Mouse (Mus musculus) B cell, adult 2 months (primary cell): ENCODE measurements around the gene Mpg.

Source experiments
- DNase-seq, 2 experiments: peaks; one replicate each; pipeline ENCODE4 v3.0.0; 2022

Gene Mpg

DNA sequence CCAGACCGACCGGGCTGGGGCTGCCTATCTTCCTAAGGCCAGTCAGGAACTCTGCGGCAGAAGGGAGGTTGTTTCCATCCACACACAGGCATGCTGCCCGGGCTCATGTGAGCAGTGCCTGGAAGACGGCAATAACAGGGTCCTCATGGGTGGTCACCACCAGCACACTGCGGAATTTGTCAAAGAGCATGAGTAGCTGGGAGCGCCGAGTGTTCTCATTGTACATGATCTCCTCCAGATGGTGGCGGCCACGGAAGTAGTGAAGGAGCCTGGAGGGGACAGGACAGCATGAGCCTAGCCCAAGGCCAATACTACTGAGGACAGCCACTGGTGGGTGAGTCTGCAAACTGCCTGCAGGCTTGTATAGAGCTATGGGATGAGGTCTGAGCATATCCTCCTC is 6.5 kb downstream of the Mpg start:
- no peak for DNase-seq

DNA sequence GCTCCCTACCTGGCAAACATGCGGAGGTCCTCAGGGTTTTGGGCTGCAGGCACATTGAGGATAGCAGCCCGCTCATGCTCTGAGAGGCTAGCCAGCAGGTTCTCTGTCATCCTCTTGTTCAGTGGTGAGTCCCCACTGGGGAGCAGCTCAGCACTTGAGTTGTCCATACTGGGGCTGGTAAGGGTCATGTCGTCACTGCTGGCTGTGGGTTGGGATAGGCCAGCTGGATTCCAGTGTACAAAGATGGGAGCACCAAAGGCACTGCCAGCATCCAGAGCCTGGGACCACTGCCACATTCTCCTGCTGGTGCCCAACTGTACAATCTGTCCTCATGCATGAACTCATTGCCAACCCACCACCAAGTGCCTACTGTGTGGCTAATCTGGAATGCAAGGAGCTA is 7.6 kb downstream of the Mpg start:
- DNase-seq: no peak

DNA sequence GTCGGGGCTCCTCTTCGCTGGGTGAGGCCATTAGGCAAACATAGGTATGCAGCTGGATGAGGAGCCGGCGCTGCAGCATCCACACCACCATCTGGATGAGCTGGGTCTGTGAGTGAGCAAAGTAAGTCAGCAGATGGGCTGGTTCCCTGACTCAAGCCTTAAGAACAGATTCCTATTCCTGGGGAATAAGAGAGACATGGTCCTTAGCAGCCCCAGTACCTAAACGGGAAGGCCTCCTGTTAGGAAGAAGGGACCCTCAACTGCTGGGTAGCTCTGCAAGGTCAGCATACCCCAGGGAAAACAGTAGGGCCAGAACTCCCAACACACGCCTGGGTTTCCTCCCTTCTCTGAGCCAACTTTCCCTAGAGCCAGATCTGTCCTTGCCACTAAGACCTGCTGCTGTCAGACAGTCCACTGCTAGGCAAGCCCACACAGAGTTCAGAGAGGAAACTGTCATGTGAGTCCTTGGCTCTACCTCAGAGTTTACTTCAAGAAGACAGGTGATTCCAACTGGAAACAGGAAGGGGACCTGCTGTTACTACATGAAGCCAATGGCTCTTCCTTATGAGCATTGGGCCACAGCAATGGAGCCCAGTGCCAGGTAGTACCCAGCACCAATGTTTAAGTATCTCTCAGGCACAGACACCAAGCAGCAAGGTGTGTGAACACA is 8.6 kb downstream of the Mpg start:
- DNase-seq: no peak

DNA sequence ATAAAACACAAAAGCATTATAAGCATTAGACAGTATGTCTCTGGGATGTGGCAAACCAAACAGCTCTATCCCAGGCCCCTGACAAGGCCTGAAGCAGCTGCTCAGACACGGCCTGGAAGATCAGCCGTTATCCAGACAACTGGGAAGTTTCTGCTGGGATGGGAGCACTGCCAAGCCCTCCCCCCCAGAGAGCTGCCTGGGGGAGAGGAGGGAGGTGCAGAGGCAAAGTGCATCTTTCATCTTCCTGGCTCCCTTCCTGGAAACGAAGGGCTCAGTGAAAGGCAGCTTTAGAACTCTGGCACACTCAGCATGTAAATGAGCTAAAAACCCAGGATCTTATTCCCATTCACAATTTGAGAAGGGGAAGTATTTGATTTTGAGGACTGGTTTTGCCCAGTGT is 9.3 kb downstream of the Mpg start:
- no peak for DNase-seq

DNA sequence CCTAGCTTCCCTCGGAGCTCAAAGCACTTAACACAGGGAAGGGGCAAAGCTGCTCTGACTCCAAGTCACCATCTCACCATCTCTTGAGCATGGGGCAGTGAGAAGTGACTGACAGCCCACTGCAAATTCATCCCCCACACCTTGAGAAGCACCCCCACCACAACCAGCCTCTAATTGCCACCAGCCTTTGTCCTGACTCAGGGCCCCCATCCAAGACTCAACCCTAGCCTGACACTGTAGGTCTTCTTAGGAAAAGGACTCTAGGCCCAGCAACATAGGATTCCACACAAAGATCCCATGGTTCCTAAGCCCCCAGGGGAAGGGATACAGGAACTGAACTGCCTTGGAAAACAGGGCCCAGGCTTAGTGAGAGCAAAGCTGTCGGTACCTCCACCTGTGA is 9.8 kb downstream of the Mpg start:
- no peak for DNase-seq

DNA sequence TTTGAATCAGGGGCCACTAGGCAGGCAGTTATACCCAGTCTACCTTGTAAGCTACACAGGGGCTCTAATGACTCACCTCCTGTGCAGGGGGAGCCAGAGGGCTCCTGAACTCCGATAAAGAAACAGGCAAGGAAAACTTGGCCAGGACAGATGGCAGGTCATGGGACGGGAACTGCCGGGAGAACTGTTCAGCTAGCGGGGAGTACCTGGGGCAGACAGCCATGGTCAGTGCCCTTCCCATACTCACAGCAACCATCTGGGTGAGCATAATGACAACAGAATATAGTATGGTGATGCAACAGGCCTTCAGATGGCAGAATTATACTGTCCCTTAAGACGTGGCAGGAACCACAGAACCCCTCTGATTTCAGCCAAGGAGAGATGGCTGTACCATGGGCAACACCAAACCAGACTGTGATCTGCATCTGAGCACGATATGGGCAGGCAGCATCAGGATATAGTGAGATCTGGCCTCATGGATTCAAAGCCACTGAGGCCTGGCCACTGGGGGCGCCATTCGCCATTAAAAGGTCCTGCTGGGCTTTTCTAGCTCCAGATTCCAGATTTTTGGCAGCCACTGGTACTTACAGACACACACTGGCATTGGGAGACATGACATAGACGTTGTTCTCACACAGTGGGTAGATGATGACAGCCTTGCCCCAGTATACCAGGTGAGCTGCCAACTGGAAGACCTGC is 10.6 kb downstream of the Mpg start:
- peak; percentile 58 to 67 for DNase-seq

DNA sequence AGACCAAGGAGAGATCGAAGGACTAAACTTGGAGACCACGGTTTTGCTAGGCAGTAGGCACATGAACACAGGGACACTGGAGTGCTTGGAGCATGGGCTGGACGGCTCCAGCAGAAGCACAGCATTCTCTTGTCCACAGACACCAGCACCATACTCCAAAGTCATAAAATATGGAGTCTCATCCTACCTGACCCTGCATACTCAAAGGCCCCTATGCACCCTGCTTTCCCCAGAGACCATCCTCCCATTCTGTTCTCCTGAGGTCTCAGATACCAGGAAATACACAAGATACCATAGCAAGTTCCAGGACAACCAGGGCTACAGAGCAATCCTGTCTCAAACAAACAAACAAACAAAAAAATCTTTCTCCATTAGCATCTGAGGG is 11.1 kb downstream of the Mpg start:
- no peak for DNase-seq

DNA sequence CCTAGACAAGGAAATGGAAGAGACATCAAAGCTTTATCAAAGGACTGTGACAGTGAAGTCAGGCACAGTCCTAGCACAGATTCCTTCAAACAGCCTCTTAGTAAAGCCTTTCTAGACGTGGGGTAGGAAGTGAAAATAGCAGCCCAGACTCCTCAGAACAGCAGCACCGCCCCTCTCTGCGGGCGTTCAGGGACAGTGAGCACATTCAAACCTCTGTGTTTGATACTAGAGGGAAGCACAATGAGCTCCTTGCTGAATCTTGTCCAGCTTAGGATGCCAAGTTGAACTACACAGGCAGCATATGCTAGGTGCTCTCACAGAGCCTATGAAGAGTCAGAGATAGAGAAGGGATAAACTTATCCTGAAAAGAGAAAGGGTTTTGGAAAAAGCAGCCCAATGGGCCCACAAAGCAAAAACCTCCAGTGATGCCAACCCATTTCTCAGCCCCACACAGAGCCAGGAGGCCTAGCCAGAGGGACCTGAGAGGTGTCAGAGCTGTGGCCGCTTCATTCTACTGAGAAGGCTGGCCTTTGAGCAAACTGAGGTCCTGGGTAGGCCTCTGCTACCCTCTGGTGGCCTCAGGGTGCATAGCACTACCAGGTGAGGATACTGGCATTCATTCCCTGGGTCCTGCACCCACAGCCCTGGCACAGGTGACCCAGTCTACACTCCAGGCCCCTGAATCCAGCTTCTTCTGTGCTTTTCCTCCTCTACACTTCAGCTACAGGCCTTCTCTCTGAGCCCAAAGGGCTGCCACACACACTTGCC is 12.0 kb downstream of the Mpg start:
- peak; percentile 87 to 89 for DNase-seq

DNA sequence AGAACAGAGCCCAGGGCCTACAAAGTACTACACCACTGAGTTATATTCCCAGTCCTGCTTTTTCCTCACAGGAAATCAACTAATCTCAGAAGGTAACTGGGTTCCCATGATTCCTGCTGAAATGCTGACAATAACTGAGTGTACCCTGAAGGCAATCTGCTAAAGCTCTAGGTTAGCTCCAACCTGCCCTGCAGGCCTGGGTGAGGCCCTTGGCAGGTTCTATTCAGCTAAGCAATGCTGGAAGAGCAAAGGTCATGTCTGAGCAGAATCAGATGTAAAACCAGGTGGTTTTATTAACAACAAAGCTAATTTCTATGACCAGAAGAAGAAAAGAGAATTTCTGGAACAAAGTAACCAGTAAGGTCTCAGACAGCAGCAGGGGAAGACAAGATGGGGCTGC is 15.1 kb downstream of the Mpg start:
- no peak for DNase-seq

DNA sequence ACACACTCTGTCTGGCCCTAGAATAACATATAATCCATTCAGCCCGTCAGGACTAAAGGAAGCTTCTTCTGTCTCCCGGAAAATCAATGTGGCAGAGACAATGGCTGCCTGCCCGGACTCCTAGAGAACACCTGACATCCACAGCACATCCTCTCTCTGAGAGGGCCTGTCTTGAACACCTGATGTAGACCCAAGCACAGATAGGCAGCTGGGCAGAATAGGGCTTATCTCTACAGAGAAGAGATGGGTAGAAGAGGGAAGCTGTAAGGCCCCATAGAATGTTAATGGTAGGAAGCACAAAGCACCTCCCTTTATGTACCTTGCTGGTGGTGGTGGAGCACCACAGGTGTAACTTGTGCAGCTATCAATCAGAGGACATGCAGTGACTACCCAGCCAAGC is 15.9 kb downstream of the Mpg start:
- no peak for DNase-seq

DNA sequence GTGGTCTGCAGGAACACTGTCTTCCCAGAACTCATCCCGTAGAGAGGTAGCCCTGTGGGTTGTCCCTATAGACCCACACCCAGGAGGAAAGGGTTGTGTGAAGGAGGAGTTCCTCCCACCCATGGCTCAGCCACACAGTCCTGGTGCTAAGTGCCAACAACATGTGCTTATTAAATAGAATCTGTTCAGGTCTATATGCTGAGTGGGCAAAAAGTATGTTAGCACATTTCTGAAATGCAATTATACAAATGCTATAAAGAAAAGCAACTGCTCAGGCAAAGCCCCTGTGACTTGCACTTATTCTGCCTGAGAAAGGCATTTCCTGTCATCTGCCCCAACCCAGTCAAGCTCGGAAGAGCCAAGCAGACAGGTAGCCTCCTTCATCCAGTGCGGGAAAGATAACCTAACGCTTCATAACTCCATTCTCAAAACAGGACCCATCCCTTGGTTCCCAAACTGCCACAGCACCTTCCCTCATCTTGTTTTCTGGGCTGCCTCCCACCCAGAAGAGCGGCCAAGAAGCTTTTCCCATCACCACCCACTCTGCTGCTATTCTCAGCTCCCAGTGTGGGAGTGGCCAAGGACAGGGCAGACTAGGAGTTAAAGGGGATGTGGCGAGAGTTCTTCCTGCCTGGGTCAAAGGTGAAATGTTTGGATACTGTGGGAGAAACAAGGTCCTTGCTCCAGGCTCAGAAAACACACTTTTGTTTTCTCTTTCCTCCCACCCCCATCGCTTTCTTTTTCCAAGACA is 17.1 kb downstream of the Mpg start:
- DNase-seq: no peak

DNA sequence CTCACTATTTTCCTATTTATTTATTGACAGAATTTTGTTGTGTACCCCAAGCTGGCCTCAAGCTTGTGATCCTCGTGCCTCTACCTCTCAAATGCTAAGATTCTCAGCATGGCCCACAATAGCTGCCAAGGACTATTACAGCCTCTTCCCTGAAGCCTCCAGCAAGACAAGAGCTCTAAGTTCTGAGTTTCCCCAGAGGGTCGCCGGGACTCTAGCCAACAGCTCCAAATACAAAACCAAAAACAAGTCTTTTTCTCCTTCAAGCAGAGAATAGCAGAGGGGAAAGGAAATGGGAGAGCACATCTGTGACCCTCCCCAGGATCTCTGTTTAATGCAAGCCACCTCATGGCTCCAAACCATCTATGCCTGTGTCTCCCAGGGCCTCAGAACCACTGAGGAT is 17.8 kb downstream of the Mpg start:
- DNase-seq: no peak

DNA sequence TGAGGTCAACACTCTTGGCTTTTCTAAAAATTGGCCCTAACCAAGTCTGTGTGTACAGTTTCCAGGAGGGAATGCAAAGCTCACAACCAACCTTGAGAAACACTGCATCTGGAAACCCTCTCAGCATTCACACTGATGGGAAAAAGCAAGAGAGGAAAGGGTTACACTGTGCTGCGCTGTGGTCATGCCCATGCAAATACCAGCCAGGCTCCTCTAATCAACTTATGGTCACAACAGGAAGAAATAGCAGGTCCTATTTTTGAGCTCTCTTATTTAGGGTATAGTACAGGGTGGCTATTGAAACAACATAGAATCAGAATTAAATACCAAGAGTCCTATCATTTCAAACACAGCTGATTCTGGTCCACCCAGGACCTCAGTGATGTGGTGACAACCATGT is 18.3 kb downstream of the Mpg start:
- no peak for DNase-seq

DNA sequence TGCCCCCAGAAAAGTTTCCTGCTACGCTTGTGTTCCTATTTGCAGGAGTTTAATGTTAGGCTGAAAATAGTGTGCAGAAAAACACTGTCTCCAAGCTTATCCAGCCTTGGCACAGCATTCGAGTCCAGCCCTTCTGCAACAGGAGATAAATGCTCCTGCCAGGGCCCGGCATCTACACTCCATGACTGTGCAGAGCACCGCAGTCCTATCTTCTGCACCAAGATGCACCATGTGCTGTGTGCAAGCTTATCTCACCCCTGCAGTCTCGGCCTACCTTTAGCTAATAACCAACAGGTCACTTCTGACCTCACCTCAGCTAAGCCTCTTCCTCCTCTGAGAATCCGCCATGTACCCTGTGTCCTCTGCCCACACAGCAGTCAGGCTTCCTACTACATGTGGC is 19.3 kb downstream of the Mpg start:
- no peak for DNase-seq

DNA sequence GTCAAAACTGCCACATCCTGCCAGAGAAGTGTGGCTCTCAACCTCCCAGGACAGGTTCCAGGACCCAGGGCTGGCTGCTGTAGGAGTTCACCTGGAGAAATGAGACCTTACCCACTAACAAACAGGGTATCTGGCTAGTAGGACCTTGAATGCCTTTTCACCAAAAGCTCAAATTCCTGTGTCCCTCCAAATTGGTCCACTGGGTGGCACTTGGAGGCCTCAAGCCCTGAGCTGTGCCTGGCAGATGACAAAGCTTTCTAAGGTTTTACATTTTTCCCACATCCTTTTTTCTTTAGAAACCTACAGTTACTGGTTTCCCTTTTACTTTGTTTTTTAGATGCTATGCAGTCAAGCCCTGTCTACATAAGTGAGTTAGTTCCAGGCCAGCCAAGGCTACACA is 20.8 kb downstream of the Mpg start:
- DNase-seq: no peak

DNA sequence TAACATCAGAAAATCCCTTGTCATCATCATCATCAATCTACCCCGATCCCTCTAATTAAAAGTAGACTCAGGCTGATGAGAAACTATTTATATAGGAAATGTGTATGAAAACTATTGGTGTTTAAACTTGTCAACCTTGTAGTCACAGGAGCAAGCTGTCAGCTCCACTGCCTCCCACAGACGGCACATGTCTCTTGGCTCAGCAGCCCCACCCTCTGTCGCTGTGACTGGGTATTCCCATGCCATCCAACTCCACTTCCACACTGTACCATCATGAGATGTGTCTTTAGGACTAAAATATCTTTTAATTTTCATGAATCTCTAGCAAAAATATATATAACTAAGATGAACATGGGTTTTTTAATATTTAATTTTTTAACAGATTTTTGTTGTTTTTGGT is 22.0 kb downstream of the Mpg start:
- no peak for DNase-seq

DNA sequence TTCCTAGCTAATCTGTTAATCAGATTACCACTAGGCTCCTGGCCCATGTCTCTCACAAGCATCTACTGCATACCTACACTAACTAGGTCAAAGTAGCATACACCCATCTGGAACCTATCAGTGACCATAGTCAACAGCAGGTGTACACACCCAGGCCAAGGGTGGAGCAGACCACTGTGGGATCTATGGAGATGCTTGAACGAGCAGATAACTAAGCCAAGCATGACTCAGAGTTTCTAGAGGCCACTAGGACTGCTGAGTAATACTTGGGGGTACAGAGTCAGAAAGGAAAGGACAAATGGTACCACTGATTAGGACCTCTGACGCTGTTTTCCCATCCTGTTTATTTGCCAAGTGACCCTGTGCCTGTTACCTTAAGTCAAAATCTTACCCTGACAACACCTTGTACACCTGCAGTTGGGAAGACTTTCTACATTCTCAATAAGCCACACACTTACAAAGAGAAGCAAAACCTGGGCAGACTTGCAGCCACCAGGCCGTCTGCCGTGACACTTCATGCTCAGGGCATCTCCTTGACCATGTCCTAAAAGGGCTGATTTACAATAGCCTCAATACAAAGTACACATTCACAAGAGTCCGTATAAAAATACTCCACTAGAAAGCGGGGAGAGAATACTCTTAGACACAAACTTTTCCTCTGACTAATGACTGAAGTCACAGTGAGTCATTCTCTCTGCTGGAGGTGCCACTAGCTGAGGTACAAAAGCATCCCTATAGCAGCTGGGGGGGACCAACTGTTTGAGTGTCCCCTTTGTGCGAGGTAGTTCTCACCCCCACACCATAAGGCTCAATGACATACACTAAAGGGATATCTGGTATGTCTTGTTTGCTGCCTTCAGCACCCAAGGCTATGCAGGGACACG is 24.8 kb downstream of the Mpg start:
- no peak for DNase-seq

DNA sequence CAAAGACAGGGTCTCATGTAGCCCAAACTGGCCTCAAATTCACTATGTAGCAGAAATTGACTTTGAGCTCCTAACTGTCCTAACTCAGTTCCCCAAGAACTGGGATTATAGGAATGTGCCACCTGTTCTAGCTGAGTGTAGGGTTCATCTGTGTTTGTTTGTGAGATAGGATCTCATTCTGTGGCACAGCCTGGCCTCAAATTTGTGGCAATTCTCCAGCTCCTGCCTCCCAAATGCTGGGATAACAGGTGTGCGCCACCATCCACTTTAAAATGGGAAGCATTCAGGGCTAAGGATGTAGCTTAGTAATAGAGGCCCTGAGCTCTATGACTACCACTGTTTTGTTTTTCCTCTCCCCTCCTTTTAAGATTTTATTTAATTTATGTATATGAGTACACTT is 26.8 kb downstream of the Mpg start:
- no peak for DNase-seq

DNA sequence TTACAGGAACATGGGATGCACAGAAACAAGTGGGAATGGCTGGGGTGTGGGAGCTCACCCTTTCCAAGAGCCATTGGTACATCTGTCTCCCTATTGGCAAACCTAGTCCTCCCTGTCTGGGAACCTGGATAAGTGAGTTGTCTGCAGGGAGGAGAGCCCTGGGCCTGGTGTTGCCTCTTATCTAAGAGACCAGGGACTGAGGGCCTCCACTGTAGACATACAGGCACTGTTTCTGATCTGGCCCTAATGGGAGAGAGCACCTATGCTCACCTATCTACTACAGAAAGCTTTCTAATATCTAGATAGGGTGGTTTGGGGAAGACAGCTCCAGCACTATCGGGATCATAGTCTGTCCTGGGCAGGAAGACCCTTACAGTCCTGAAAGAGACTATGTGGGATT is 29.8 kb downstream of the Mpg start:
- DNase-seq: no peak

DNA sequence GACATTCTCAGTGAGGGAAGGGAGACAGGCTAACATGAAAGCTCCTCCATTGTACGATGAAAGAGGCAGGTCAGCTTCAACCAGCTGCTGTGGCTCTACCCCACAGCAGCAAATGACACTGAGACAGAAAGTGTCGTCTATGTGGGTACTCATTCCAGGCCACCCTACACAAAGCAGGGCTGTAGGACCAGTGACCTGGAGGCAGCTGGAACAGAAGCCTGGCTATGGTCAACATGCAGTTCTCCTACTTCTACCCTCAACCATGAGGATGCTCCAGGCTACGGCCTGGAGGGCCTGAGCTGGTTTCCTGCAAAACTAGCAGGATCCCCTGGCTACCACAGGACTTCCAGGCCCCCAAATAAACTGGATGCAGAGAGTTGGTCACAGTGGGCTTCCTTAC is 30.3 kb downstream of the Mpg start:
- no peak for DNase-seq

DNA sequence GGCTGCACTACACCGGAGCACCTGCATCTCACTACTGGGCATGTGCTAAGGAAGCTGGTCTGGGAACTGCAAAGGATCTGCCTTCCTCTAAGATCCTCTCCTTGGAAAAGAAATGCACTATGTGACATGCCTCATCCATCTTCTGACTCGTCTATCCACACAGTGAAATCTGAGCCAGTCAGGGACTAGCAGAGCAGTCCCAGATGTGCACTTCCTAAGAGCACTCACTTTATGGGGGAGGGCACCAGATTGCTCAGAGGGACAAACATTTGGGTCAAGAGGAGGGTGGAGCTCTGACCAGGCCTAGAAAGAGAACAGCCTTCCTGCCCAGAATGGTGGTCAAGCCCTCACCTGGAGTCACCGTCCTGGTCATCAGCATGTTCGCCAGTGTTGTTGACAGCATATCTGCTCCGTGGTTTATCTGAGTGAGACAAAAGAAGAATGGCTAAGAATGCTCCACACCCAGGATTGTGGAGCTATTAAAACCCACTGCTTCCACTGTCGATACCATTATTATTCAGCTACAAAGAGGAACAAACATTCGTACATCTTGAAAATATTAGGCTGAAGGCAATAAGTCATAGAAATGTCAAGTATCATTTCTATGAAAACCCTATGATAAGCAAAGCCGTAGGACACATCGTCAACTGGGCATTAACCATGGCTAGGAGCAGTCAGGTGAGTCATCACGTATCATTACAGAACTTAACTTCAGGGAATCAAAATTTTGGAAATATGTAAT is 36.5 kb downstream of the Mpg start:
- DNase-seq: no peak
